Mouse (Mus musculus) liver, adult 2 months (tissue): ENCODE measurements around the gene Mccc1. TPM values are rescaled to one million over a fixed set of nuclear protein-coding genes. Genes with fewer than 3 reads are reported as not detected.

ENCODE experiments used
- DNase-seq: peaks from one replicate; pipeline ENCODE4 v3.0.0-alpha.2; 2011; ENCODE audit warnings: low read depth, low spot score; ENCODE audit errors: extremely low read depth
- H3K27ac ChIP-seq: fragments of 200-500 bp; replicated peaks from 2 replicates; pipeline ENCODE4 v1.5.1; 2012; ENCODE audit warnings: low read depth, mild to moderate bottlenecking, control low read depth, inconsistent platforms, low read length; ENCODE audit not compliant: insufficient read depth
- H3K27me3 ChIP-seq: fragments of 200-500 bp; 2 replicates; pipeline ENCODE4 v1.6.1; 2012; ENCODE audit warnings: mild to moderate bottlenecking, moderate library complexity, low read length, inconsistent platforms; ENCODE audit not compliant: control insufficient read depth, insufficient read depth
- H3K36me3 ChIP-seq: fragments of 200-500 bp; 2 replicates; pipeline ENCODE4 v1.6.1; 2012; ENCODE audit warnings: low read length, inconsistent platforms; ENCODE audit not compliant: control insufficient read depth, insufficient read depth
- H3K4me1 ChIP-seq: fragments of 200-500 bp; 2 replicates; pipeline ENCODE4 v1.6.1; 2011; ENCODE audit warnings: low read length; ENCODE audit not compliant: control insufficient read depth, insufficient read depth
- H3K4me3 ChIP-seq: fragments of 200-500 bp; 2 replicates; pipeline ENCODE4 v1.5.1; 2011; ENCODE audit warnings: low read depth, mild to moderate bottlenecking, control low read depth, low read length, moderate library complexity; ENCODE audit not compliant: insufficient read depth
- H3K79me2 ChIP-seq: fragments of 200-500 bp; 2 replicates; pipeline ENCODE4 v1.6.1; 2012; ENCODE audit warnings: inconsistent platforms, mild to moderate bottlenecking, low read length, moderate library complexity; ENCODE audit not compliant: control insufficient read depth, insufficient read depth
- H3K9ac ChIP-seq: fragments of 200-500 bp; 2 replicates; pipeline ENCODE4 v1.6.1; 2012; ENCODE audit warnings: low read depth, mild to moderate bottlenecking, control low read depth, inconsistent platforms, low read length
- CTCF ChIP-seq: fragments of 200-500 bp; IDR thresholded peaks from 2 replicates; pipeline ENCODE4 v1.5.1; 2011; ENCODE audit warnings: low read depth, low read length, control low read depth
- POLR2A ChIP-seq: fragments of 200-500 bp; IDR thresholded peaks from 2 replicates; pipeline ENCODE4 v1.6.1; 2011; ENCODE audit warnings: low read length, control low read depth; ENCODE audit not compliant: insufficient read depth; ENCODE audit errors: extremely low read depth
- WGBS: fragments of 180-500 bp; shearing (Covaris S2); methylation state at CpG from one replicate; pipeline ENCODE4 v1.1.7; 2018; 5-methylcytosine and 5-hydroxymethylcytosine counted together
- polyA plus RNA-seq: library from polyadenylated mRNA; depleted of rRNA; stranded (reverse); fragments of >200 nt; gene quantifications from 2 replicates; pipeline ENCODE4 v1.2.3, GENCODE M21; 2012; rRNA removed
- total RNA-seq: library from RNA; depleted of rRNA; stranded (reverse); fragments of >200 nt; gene quantifications from 2 replicates; pipeline ENCODE4 v1.2.3, GENCODE M21; 2014; rRNA removed

The Mccc1 gene
- total and polyA plus RNA-seq, 2 experiments: 25.3 to 49.7 TPM

DNA sequence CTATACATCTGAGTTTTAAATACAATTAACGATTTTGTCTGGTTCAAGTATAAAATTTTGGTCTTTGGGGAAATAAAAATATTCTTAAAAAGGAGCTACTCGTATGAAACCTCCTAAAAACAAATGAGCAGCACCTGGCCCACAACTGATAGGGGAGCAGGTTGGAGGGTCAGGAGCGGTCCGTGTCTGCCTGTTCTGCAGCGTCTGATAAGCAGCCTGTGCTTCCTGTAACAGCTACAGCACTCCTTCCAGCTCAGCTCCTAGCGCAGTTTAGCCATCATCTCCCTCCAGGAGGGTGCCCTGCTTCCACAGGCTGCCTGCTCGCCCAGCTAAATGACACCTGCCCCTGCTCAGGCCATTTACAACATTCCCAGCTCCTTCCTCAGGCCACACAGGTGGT is 77.0 kb downstream of the Mccc1 start:
- Histone ChIP-seq H3K36me3 (peaks cover 3% of the 10 kb centered on the region; the same call in 1 of the 2 replicates), H3K27me3 (no peaks in the 10 kb centered on the region), H3K9ac (no peak overlapping the region), H3K27ac (no peak overlapping the region), H3K4me3 (no peak overlapping the region), H3K79me2 (peaks cover 16% of the 10 kb centered on the region), H3K4me1 (peaks cover 23% of the 10 kb centered on the region)
- TF ChIP-seq CTCF (no peak), POLR2A (no peak)
- 66% methylated on average over 7 of the region's 7 CpGs for whole genome bisulfite sequencing
- no peak for DNase-seq

- H3K27me3 ChIP-seq: no peaks in the 10 kb centered on the region
Observed at GRCm38 (mm10) chr3:35922522-35922921, 78.0 kb downstream of the Mccc1 start.

GRCm38 (mm10) chr3:35918229-35918628 is 82.2 kb downstream of the Mccc1 start:
- Histone ChIP-seq H3K79me2 (peaks cover 16% of the 10 kb centered on the region), H3K27me3 (no peaks in the 10 kb centered on the region), H3K4me1 (peaks cover 8% of the 10 kb centered on the region), H3K4me3 (no peak overlapping the region), H3K27ac (no peak overlapping the region), H3K9ac (no peak overlapping the region), H3K36me3 (peaks cover 21% of the 10 kb centered on the region)
- DNase-seq: peak; percentile 94
- 36% methylated on average over 3 of the region's 3 CpGs for WGBS
- no peak for TF ChIP-seq CTCF
- no peak for TF ChIP-seq POLR2A

More at GRCm38 (mm10) chr3:35922522-35922921, 78.0 kb downstream of the Mccc1 start:
- DNase-seq: no peak
- peaks cover 14% of the 10 kb centered on the region for H3K79me2 ChIP-seq
- peaks cover 3% of the 10 kb centered on the region; the same call in 1 of the 2 replicates for H3K36me3 ChIP-seq
- H3K27ac ChIP-seq: no peak overlapping the region
- WGBS: 81% methylated on average over 4 of the region's 4 CpGs
- H3K9ac ChIP-seq: no peak overlapping the region
- no peak for TF ChIP-seq CTCF
- TF ChIP-seq POLR2A: no peak
- H3K4me3 ChIP-seq: no peak overlapping the region
- H3K4me1 ChIP-seq: peaks cover 23% of the 10 kb centered on the region

Other genes starting within 250 kb of the Mccc1 start
- 34.0 and 38.9 TPM in 2 replicates for gene Atp11b, start 246.6 kb downstream of the Mccc1 start, total RNA-seq
- 8.2 and 9.7 TPM in 2 replicates for gene Atp11b, start 246.6 kb downstream of the Mccc1 start, polyA plus RNA-seq
- gene Dcun1d1, start 63.2 kb downstream of the Mccc1 start, total RNA-seq: 49.3 and 61.1 TPM in 2 replicates
- 10.2 and 12.7 TPM in 2 replicates for gene Dcun1d1, start 63.2 kb downstream of the Mccc1 start, polyA plus RNA-seq
- gene Ccdc144b, start 52.9 kb upstream of the Mccc1 start, total RNA-seq: not detected in 2 replicates
- gene Ccdc144b, start 52.9 kb upstream of the Mccc1 start, polyA plus RNA-seq: not detected in 2 replicates
- gene Acad9, start 65.3 kb upstream of the Mccc1 start, total RNA-seq: 35.4 and 47.8 TPM in 2 replicates
- gene Acad9, start 65.3 kb upstream of the Mccc1 start, polyA plus RNA-seq: 18.8 and 26.3 TPM in 2 replicates
- 2.3 and 2.8 TPM in 2 replicates for gene D3Ertd254e, start 150.3 kb upstream of the Mccc1 start, total RNA-seq
- 0.50 and 0.63 TPM in 2 replicates for gene D3Ertd254e, start 150.3 kb upstream of the Mccc1 start, polyA plus RNA-seq
- gene Qrfpr, start 221.6 kb upstream of the Mccc1 start, total RNA-seq: not detected in 2 replicates
- not detected in 2 replicates for gene Qrfpr, start 221.6 kb upstream of the Mccc1 start, polyA plus RNA-seq